Mouse (Mus musculus) embryonic facial prominence, embryonic 10.5 days (tissue): Measurements from ENCODE around the gene Synj2. TPM values are rescaled to one million over a fixed set of nuclear protein-coding genes. Genes with fewer than 3 reads are reported as not detected.
A peak's percentile ranks its signal among the peaks of the same experiment; 100 is the strongest.

Experiments used
- DNase-seq: peaks from one replicate; pipeline ENCODE4 v3.0.0-alpha.2; 2017; ENCODE audit warnings: low spot score
- H3K27ac ChIP-seq: fragments of 300-500 bp; sonication (generic); replicated peaks from 2 replicates; pipeline ENCODE4 v1.5.1; 2016; ENCODE audit warnings: mild to moderate bottlenecking
- H3K27me3 ChIP-seq: fragments of 300-500 bp; sonication (generic); replicated peaks from 2 replicates; pipeline ENCODE4 v1.6.1; 2016; ENCODE audit warnings: low read depth, mild to moderate bottlenecking; ENCODE audit not compliant: poor library complexity, severe bottlenecking
- H3K36me3 ChIP-seq: fragments of 300-500 bp; sonication (generic); replicated peaks from 2 replicates; pipeline ENCODE4 v1.6.1; 2016; ENCODE audit warnings: mild to moderate bottlenecking, moderate library complexity
- H3K4me1 ChIP-seq: fragments of 300-500 bp; sonication (generic); 2 replicates; pipeline ENCODE4 v1.6.1; 2016
- H3K4me3 ChIP-seq: fragments of 300-500 bp; sonication (generic); 2 replicates; pipeline ENCODE4 v1.5.1; 2016; ENCODE audit warnings: mild to moderate bottlenecking, moderate library complexity
- H3K9me3 ChIP-seq: fragments of 300-500 bp; sonication (generic); 2 replicates; pipeline ENCODE4 v1.6.1; 2016; ENCODE audit warnings: mild to moderate bottlenecking
- WGBS: fragments of 180-500 bp; shearing (Covaris S2); methylation state at CpG from one replicate; pipeline ENCODE4 v1.1.7; 2016; 5-methylcytosine and 5-hydroxymethylcytosine counted together
- polyA plus RNA-seq: library from polyadenylated mRNA; unstranded; fragments of >200 nt; fragmentation: Nextera tagmentation; extraction: Ambion mirVana; gene quantifications from 2 replicates; pipeline ENCODE4 v1.2.1, GENCODE M21; 2016

Synj2 gene
- polyA plus RNA-seq, result 1.4 and 1.8 TPM in 2 replicates

DNA sequence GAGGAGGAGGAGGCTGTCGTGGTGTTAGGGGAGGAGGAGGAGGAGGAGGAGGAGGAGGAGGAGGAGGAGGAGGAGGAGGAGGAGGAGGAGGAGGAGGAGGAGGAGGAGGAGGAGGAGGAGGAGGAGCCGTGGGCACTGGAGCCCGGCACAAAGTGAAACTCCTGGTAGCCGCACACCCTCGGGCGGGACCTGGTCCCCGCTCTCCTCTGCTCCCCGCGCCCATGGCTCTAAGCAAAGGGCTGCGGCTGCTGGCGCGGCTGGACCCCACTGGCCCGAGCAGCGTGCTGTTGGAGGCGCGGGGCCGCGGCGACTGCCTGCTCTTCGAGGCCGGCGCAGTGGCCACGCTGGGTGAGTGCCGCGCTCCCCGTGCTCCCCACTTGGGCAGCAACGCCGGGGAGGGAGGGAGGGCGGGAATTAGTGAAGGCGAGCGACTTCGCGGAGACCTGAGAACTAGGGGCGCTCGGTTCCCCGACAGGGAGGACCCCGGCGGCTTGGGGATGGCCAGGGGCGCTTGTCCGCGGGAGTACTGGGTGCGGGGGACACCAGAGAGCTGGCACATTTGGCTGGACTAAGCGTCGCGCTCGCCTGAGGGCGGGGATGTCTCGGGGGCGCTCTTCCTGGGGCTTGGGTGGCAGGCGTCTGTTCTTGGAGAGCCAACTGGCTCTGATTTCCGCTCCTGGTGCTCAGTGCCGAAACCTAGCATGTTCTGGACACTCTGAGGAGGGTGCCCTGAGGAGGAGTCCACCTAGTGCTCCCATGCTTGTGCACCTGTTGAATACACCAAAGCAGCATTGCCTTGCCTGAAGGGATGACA, at the start of gene Synj2:
Gene Synj2, plus strand, starts transcription at position 51 of the 814 bp plus-strand sequence.
- no peaks in the 10 kb centered on the region for H3K9me3 ChIP-seq
- H3K27me3 ChIP-seq, result peaks cover 63% of the 10 kb centered on the region
- no peaks in the 10 kb centered on the region for H3K36me3 ChIP-seq
- peak within 1 kb of the TSS; percentile 84 for H3K27ac ChIP-seq
- peak; percentile 78 for DNase-seq
- H3K4me3 ChIP-seq, result peak within 1 kb of the TSS; percentile 70
- WGBS, result under 1% methylated on average over 50 of the region's 52 CpGs
- peaks cover 15% of the 10 kb centered on the region for H3K4me1 ChIP-seq

DNA sequence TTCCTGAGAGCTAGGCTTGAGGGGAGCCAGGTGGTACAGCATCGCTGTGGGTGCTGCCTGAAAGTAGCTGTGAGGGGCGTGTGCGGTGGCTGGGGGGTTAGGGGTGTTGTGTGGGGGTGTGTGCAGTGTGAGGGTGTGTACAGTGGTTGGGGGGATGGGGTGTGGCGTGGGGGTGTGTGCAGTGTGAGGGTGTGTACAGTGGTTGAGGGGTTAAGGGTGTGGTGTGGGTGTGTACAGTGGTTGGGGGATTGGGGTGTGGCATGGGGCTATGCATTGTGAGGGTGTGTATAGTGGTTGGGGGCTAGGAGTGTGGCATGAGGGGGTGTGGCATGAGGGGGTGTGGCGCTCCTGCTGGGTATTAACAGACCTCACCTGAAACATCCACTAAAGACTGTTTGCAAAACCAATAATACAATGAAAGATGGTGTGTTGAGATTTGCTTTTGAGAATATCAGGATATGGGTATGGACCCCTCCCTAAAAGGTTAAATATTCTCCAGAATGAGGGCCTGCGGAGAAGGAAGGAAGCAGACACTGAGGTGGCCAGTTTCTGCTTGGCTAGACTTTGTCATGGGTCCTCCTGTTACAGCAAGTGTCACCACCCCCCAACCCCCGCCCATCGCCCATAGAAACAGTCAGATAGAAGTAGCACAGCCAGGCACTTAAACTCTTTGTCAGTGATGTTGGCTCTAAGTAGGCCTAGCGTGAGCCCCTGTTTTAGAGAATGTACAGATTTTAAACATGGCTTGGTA, 49.0 kb upstream of the Synj2 start:
- 85% methylated on average over 9 of the region's 9 CpGs for WGBS
- Histone ChIP-seq H3K4me3 (no peak overlapping the region), H3K27me3 (no peaks in the 10 kb centered on the region), H3K36me3 (peaks cover 15% of the 10 kb centered on the region), H3K9me3 (no peaks in the 10 kb centered on the region), H3K27ac (no peak overlapping the region; the same call in 1 of the 2 replicates), H3K4me1 (peaks cover 41% of the 10 kb centered on the region)
- DNase-seq, result no peak

DNA sequence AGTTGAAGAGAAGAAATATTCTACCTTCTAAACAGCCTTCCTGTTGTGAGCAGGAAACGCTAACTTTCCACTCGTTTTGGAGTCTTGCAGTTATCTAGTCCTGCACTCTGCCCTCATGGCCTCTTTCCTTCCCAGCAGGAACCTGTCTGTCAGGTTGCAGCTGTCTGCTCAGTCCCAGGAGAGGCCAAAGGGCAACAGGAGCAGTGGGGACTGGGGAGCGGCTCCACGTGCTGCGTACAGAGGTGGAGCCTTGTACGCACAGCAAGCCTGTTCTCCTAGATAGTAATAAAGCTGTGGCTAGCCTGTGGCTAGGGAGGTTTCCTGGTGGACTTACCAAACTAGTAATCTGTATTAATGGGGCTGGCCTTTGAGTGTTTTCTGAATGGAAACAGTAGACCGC, 48.0 kb upstream of the Synj2 start:
- DNase-seq, result peak; percentile 63
- 16% methylated on average over 7 of the region's 7 CpGs for whole genome bisulfite sequencing
- no peak overlapping the region for H3K4me3 ChIP-seq
- H3K9me3 ChIP-seq, result no peaks in the 10 kb centered on the region
- H3K4me1 ChIP-seq, result peaks cover 45% of the 10 kb centered on the region
- H3K27me3 ChIP-seq, result no peaks in the 10 kb centered on the region
- H3K36me3 ChIP-seq, result peaks cover 15% of the 10 kb centered on the region
- H3K27ac ChIP-seq, result peak overlapping the region; percentile 35; the same call in 1 of the 2 replicates

DNA sequence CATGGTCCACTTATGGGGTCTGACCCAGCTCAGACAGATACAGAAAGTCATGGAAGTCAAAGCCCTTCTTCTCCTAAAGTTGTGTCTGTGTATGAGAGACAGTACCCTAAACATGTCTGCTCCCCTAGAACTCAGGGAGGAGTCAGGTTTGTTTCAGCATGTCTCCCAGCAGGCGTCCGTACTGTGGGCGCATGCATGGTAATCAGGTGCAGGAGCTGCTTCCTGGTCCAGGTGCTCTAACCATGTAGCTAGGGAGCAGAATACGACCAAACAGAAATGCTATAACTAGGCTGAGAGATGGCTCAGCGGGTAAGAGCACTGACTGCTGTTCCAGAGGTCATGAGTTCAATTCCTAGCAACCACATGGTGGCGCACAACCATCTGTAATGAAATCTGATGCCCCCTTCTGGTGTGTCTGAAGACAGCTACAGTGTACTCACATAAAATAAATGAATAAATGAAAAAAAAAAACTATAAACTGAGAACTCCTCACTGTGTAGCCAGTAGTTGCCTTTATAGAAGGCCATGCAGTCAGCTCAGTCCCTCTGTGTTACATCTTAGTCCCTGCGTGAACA, 47.4 kb upstream of the Synj2 start:
- Histone ChIP-seq H3K9me3 (no peaks in the 10 kb centered on the region), H3K4me1 (peaks cover 48% of the 10 kb centered on the region), H3K4me3 (no peak overlapping the region), H3K36me3 (peaks cover 15% of the 10 kb centered on the region), H3K27ac (peak overlapping the region; percentile 35), H3K27me3 (no peaks in the 10 kb centered on the region)
- 67% methylated on average over 7 of the region's 7 CpGs for WGBS
- DNase-seq, result no peak

DNA sequence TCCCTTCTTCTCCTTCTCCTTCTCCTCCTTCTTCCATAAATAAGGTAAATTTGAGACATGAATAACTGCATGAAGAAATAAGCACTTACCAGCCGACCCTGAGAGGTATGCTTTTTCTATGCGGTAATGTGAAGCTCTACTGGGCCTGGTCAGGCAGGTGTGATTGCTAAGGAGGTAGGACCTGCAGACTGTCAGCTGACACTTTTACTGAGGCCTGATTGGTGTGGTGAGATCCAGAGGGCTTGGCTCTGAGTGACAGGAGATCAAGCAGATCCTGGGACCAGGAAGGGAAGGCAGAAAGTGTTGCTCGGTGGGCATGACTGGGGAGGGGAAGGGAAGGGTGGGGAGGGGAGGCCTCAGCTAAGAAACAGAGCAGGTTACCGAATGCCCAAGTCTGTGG, 45.0 kb upstream of the Synj2 start:
- H3K4me1 ChIP-seq, result peaks cover 54% of the 10 kb centered on the region
- H3K36me3 ChIP-seq, result peaks cover 25% of the 10 kb centered on the region
- H3K4me3 ChIP-seq, result no peak overlapping the region
- no peaks in the 10 kb centered on the region for H3K27me3 ChIP-seq
- no peak for DNase-seq
- no peaks in the 10 kb centered on the region for H3K9me3 ChIP-seq
- H3K27ac ChIP-seq, result no peak overlapping the region
- WGBS, result 66% methylated on average over 4 of the region's 4 CpGs

DNA sequence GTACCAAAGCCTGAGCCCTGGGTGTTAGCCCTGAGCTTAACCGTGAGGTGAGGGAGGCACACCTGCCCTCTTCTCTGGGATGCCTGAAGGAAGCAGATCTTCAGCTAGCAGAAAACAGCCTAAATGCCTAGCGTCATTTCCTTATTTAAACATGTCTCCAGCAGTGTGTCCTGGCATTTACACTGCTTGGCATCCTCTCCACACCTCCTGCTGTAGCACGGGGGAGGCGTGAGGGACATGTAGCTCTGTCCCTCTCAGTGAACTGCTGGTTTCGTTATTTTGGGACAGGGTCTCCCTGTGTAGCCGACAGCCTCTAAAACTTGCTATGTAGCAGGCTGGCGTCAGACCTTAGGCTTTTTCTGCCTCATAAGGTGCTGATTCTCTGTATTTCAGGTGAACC, 44.5 kb upstream of the Synj2 start:
- Histone ChIP-seq H3K4me3 (no peak overlapping the region), H3K9me3 (no peaks in the 10 kb centered on the region), H3K4me1 (peaks cover 54% of the 10 kb centered on the region), H3K36me3 (peaks cover 27% of the 10 kb centered on the region), H3K27ac (no peak overlapping the region), H3K27me3 (no peaks in the 10 kb centered on the region)
- 88% methylated on average over 7 of the region's 7 CpGs for WGBS
- DNase-seq, result no peak

DNA sequence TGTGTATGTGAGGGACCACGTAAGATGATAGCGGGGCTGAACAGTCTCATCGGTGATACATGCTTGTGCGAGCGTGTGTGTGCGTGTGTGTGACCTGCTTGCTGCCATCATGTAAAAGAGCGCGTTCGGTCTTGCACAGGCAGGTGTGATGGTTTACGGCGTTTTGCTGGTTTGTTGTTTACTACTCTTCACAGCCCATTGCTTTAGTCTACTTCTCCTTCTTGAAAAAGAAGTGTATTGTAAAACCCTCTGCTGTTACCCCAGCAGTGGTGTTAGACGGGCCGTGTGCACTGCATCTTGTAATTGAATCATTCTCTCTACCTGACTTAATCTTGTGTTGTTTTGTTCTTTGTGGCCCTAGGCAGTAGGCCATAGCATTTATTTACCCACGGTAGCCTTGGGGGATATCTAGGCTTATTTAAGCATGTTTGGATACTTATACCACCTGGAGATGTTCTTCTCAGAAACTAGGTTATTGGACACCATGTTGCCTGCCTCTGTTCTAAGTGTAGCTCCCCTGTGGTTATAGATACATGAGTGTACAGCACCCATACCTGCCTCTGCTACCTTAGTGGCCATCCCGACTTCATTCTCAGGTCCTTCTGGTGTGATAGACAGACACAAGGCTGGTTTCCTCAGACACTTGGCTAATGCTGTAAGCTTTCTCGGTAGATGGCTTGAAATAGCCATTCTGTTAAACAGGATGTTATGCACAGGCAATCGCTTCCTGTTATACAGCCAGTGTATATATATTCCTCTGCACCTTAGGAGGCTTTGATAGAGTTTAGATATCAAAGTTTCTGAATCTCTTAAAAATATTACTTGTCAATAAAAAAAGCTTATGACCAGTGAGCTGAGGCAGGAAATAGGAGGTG, 43.5 kb upstream of the Synj2 start:
- H3K27me3 ChIP-seq, result no peaks in the 10 kb centered on the region

DNA sequence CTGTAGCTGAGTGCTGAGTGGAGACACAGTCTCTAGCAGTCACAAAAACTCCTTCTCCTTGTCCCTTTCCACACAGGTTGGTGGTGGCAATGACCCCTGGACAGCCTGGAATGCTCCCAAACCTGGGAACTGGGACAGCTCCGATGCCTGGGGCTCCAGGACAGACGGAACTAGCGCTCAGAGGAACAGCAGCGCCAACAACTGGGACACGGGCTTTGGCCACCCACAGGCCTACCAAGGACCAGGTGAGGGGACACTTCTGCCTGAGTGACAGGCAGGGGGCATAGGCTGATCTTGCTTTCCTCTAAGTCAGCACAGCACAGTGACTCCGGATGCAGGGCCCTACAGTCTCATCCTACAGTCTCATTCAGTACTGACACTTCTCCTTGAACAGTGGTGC, 41.8 kb upstream of the Synj2 start:
- H3K36me3 ChIP-seq, result peaks cover 40% of the 10 kb centered on the region
- DNase-seq, result no peak
- no peaks in the 10 kb centered on the region for H3K9me3 ChIP-seq
- no peak overlapping the region for H3K4me3 ChIP-seq
- no peaks in the 10 kb centered on the region for H3K27me3 ChIP-seq
- H3K27ac ChIP-seq, result no peak overlapping the region
- H3K4me1 ChIP-seq, result peaks cover 33% of the 10 kb centered on the region; the same call in 1 of the 2 replicates
- WGBS, result 91% methylated on average over 6 of the region's 6 CpGs

More for the DNA sequence above, 43.5 kb upstream of the Synj2 start:
- Histone ChIP-seq H3K9me3 (no peaks in the 10 kb centered on the region), H3K4me1 (peaks cover 46% of the 10 kb centered on the region), H3K4me3 (no peak overlapping the region), H3K36me3 (peaks cover 36% of the 10 kb centered on the region), H3K27ac (no peak overlapping the region)
- DNase-seq, result no peak
- 90% methylated on average over 17 of the region's 17 CpGs for WGBS

DNA sequence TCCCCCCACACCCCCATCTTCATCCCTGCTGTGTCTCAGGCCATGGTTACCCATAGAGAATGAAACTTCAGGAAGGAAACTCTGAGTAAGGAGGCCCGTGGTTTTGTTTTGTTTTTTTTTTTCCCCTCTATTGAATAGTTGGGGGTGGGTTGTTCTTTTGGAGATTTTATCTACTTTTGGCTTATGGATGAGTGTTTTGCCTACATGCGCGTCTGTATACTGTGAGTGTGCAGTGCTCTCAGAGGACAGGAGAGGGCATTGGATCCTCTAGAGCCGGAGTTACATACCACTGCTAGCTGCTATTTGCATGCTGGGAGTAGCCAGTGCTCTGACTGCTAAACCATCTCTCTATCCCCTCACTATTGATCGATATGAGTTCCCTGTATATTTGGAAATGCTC, 39.7 kb upstream of the Synj2 start:
- Histone ChIP-seq H3K27me3 (no peaks in the 10 kb centered on the region), H3K27ac (no peak overlapping the region), H3K4me3 (no peak overlapping the region), H3K9me3 (no peaks in the 10 kb centered on the region), H3K4me1 (peaks cover 26% of the 10 kb centered on the region; the same call in 1 of the 2 replicates), H3K36me3 (peaks cover 52% of the 10 kb centered on the region)
- 79% methylated on average over 5 of the region's 5 CpGs for WGBS
- no peak for DNase-seq

DNA sequence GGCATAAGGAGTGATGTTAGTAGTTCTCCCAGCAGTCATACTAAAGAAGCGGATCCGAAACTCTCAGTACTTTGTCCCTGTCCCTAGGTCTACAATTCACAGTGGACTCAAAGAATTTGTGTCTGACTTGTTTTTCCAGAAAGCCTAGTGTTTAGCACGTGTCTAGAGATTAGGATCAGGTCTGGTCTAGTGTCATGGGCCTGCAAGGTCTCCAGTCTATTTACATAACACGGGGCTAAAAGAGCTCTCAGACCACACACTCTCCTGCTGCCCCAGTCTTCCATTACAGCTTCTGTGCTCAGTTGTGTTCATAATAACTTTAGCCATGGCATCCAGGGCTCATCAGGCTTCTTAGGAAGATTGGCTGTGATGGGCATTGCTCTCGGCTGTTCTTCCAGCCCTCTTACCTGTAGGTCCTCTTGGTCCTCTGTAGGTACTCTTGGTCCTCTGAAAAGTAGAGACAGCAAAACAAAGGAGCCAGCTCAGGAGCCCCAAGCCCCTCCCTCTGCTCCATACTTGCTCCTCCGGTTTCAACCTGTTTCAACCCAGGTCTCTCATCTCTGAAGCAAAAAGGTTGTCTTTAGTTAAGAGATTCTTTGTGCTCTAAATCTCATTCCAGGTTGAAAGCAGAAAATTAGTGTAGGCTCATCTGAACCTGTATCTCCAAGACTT, 37.3 kb upstream of the Synj2 start:
- H3K4me3 ChIP-seq, result no peak overlapping the region
- H3K36me3 ChIP-seq, result peaks cover 73% of the 10 kb centered on the region
- WGBS, result 68% methylated on average over 6 of the region's 6 CpGs
- peaks cover 10% of the 10 kb centered on the region; the same call in 1 of the 2 replicates for H3K4me1 ChIP-seq
- H3K27ac ChIP-seq, result peak overlapping the region; percentile 37; the same call in 1 of the 2 replicates
- no peaks in the 10 kb centered on the region for H3K9me3 ChIP-seq
- H3K27me3 ChIP-seq, result no peaks in the 10 kb centered on the region
- no peak for DNase-seq

DNA sequence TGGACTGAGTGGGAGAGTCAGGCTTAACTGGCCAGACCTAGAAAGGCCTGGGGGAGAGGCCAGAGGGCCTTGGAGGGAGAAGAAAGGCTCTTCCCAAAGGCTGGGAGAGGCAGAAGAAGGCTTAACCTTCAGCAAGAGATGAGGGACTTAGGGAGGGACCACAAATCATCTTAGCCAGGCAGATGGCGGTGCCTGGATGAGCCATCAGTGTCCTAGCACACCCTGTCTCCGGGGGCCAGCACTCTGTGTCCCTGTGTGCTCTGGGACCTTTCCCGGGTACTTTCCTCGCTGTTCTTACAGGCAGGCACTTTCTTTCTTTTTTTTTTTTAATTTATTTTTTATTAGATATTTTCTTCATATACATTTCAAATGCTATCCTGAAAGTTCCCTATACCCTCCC, 31.4 kb upstream of the Synj2 start:
- H3K4me1 ChIP-seq, result peaks cover 14% of the 10 kb centered on the region
- peaks cover 54% of the 10 kb centered on the region for H3K36me3 ChIP-seq
- no peak for DNase-seq
- H3K27ac ChIP-seq, result no peak overlapping the region
- no peaks in the 10 kb centered on the region for H3K9me3 ChIP-seq
- no peak overlapping the region for H3K4me3 ChIP-seq
- 90% methylated on average over 4 of the region's 4 CpGs for WGBS
- H3K27me3 ChIP-seq, result no peaks in the 10 kb centered on the region
